Mouse (Mus musculus) cortical plate, adult 2 months (tissue): Measurements from ENCODE around the gene Crybb2.

ENCODE experiments used
- CTCF ChIP-seq: fragments of 200-500 bp; IDR thresholded peaks from 2 replicates; pipeline ENCODE4 v1.5.1; 2011; ENCODE audit warnings: mild to moderate bottlenecking, control low read depth, low read length; ENCODE audit not compliant: insufficient read depth; ENCODE audit errors: extremely low read depth
- POLR2A ChIP-seq: fragments of 200-500 bp; IDR thresholded peaks from 2 replicates; pipeline ENCODE4 v1.6.1; 2011; ENCODE audit warnings: mild to moderate bottlenecking, low read length, control low read depth; ENCODE audit not compliant: insufficient read depth; ENCODE audit errors: extremely low read depth

GRCm38 (mm10) chr5:113115896-113116295 lies 46.0 kb upstream of the Crybb2 start:
- TF ChIP-seq POLR2A (no peak), CTCF (no peak)
